Mouse (Mus musculus) kidney, embryonic 16.5 days (tissue): ENCODE measurements at regions not wholly inside any gene's neighbourhood (a gene's known extent, or its start where the extent isn't known, plus 50 kb on each side); places are given as distances from the start of the nearest gene placed in this dataset.

Source experiments
- ATAC-seq: fragments of 200-750 bp; cut with Nextera tagmentation; 2 replicates; pipeline ENCODE4 v1.8.0; 2017; ENCODE audit warnings: moderate TSS enrichment; ENCODE audit not compliant: low FRiP score, low TSS enrichment
- H3K27ac ChIP-seq: fragments of 300-500 bp; sonication (generic); 2 replicates; pipeline ENCODE4 v1.5.1; 2014; ENCODE audit warnings: low read length
- H3K27me3 ChIP-seq: fragments of 300-500 bp; sonication (generic); 2 replicates; pipeline ENCODE4 v1.6.1; 2014; ENCODE audit warnings: low read length, control low read depth, mixed read lengths; ENCODE audit not compliant: insufficient read depth
- H3K36me3 ChIP-seq: fragments of 300-500 bp; sonication (generic); 2 replicates; pipeline ENCODE4 v1.6.1; 2014; ENCODE audit warnings: low read length, control low read depth, mixed read lengths; ENCODE audit not compliant: insufficient read depth
- H3K4me1 ChIP-seq: fragments of 300-500 bp; sonication (generic); 2 replicates; pipeline ENCODE4 v1.6.1; 2014; ENCODE audit warnings: low read length, control low read depth, mixed read lengths; ENCODE audit not compliant: insufficient read depth
- H3K4me2 ChIP-seq: fragments of 300-500 bp; sonication (generic); replicated peaks from 2 replicates; pipeline ENCODE4 v1.6.1; 2014; ENCODE audit warnings: low read depth, low read length
- H3K4me3 ChIP-seq: fragments of 300-500 bp; sonication (generic); 2 replicates; pipeline ENCODE4 v1.5.1; 2014; ENCODE audit warnings: mild to moderate bottlenecking, low read length
- H3K9ac ChIP-seq: fragments of 300-500 bp; sonication (generic); replicated peaks from 2 replicates; pipeline ENCODE4 v1.6.1; 2014; ENCODE audit warnings: low read length
- H3K9me3 ChIP-seq: fragments of 300-500 bp; sonication (generic); 2 replicates; pipeline ENCODE4 v1.6.1; 2016; ENCODE audit warnings: low read length, control low read depth
- WGBS: fragments of 180-500 bp; shearing (Covaris S2); extraction: QIAGEN DNeasy Blood & Tissue Kit; methylation state at CpG from one replicate; pipeline ENCODE4 v1.1.7; 2014; 5-methylcytosine and 5-hydroxymethylcytosine counted together

GRCm38 (mm10) chr13:84748331-84748730 is 440.9 kb upstream of the Ccnh start:
- 83% methylated on average over 2 of the region's 2 CpGs for WGBS
- no peak for ATAC-seq
- no peaks in the 10 kb centered on the region for H3K36me3 ChIP-seq

GRCm38 (mm10) chr13:84749214-84749613 is 440.0 kb upstream of the Ccnh start:
- H3K4me3 ChIP-seq: no peak overlapping the region
- no peak overlapping the region for H3K4me2 ChIP-seq
- H3K36me3 ChIP-seq: no peaks in the 10 kb centered on the region
- WGBS: 92% methylated on average over 1 of the region's 1 CpGs
- no peak overlapping the region for H3K9ac ChIP-seq
- H3K9me3 ChIP-seq: no peaks in the 10 kb centered on the region
- no peak for ATAC-seq
- no peaks in the 10 kb centered on the region for H3K27me3 ChIP-seq
- H3K4me1 ChIP-seq: no peaks in the 10 kb centered on the region
- no peak overlapping the region for H3K27ac ChIP-seq

More at GRCm38 (mm10) chr13:84748331-84748730, 440.9 kb upstream of the Ccnh start:
- no peaks in the 10 kb centered on the region for H3K27me3 ChIP-seq
- no peak overlapping the region for H3K9ac ChIP-seq
- H3K9me3 ChIP-seq: no peaks in the 10 kb centered on the region
- H3K27ac ChIP-seq: no peak overlapping the region
- H3K4me2 ChIP-seq: no peak overlapping the region
- H3K4me1 ChIP-seq: no peaks in the 10 kb centered on the region
- no peak overlapping the region for H3K4me3 ChIP-seq

GRCm38 (mm10) chr13:84750136-84750535 is 439.1 kb upstream of the Ccnh start:
- H3K9me3 ChIP-seq: no peaks in the 10 kb centered on the region
- 88% methylated on average over 2 of the region's 2 CpGs for WGBS
- H3K27me3 ChIP-seq: peaks cover 6% of the 10 kb centered on the region; the same call in 1 of the 2 replicates
- H3K4me1 ChIP-seq: no peaks in the 10 kb centered on the region
- no peak for ATAC-seq
- no peak overlapping the region for H3K4me3 ChIP-seq
- H3K4me2 ChIP-seq: no peak overlapping the region
- H3K9ac ChIP-seq: no peak overlapping the region
- H3K36me3 ChIP-seq: no peaks in the 10 kb centered on the region
- no peak overlapping the region for H3K27ac ChIP-seq

- Histone ChIP-seq H3K4me2 (no peak overlapping the region), H3K27me3 (peaks cover 12% of the 10 kb centered on the region), H3K27ac (no peak overlapping the region), H3K4me3 (no peak overlapping the region), H3K4me1 (no peaks in the 10 kb centered on the region), H3K9ac (no peak overlapping the region), H3K9me3 (no peaks in the 10 kb centered on the region), H3K36me3 (no peaks in the 10 kb centered on the region)
- 82% methylated on average over 2 of the region's 2 CpGs for WGBS
- no peak for ATAC-seq
Measured at GRCm38 (mm10) chr13:84751576-84752490, 437.4 kb upstream of the Ccnh start.

GRCm38 (mm10) chr13:84752491-84752820 is 436.8 kb upstream of the Ccnh start:
- no peak overlapping the region for H3K27ac ChIP-seq
- H3K4me1 ChIP-seq: no peaks in the 10 kb centered on the region
- no peak overlapping the region for H3K4me3 ChIP-seq
- H3K9ac ChIP-seq: no peak overlapping the region
- no peak overlapping the region for H3K4me2 ChIP-seq
- no peaks in the 10 kb centered on the region for H3K9me3 ChIP-seq
- no peak for ATAC-seq
- WGBS: 81% methylated on average over 4 of the region's 4 CpGs
- H3K27me3 ChIP-seq: peaks cover 13% of the 10 kb centered on the region
- H3K36me3 ChIP-seq: no peaks in the 10 kb centered on the region

- no peaks in the 10 kb centered on the region for H3K9me3 ChIP-seq
- H3K36me3 ChIP-seq: no peaks in the 10 kb centered on the region
- H3K4me1 ChIP-seq: no peaks in the 10 kb centered on the region
- no peak for ATAC-seq
- no peak overlapping the region for H3K9ac ChIP-seq
- 35% methylated on average over 4 of the region's 4 CpGs for WGBS
- H3K27ac ChIP-seq: no peak overlapping the region
- H3K4me2 ChIP-seq: no peak overlapping the region
- peaks cover 19% of the 10 kb centered on the region for H3K27me3 ChIP-seq
- no peak overlapping the region for H3K4me3 ChIP-seq
Measured at GRCm38 (mm10) chr13:84753751-84754500, 435.3 kb upstream of the Ccnh start.

GRCm38 (mm10) chr13:84754821-84755725 is 434.1 kb upstream of the Ccnh start:
- Histone ChIP-seq H3K27me3 (peaks cover 19% of the 10 kb centered on the region), H3K9ac (no peak overlapping the region), H3K27ac (no peak overlapping the region), H3K36me3 (no peaks in the 10 kb centered on the region), H3K4me3 (no peak overlapping the region), H3K4me2 (no peak overlapping the region), H3K4me1 (no peaks in the 10 kb centered on the region), H3K9me3 (no peaks in the 10 kb centered on the region)
- WGBS: 80% methylated on average over 8 of the region's 8 CpGs
- no peak for ATAC-seq

- no peak overlapping the region for H3K27ac ChIP-seq
- no peaks in the 10 kb centered on the region for H3K36me3 ChIP-seq
- H3K9me3 ChIP-seq: no peaks in the 10 kb centered on the region
- H3K4me3 ChIP-seq: no peak overlapping the region
- no peak overlapping the region for H3K4me2 ChIP-seq
- ATAC-seq: no peak
- 90% methylated on average over 6 of the region's 6 CpGs for WGBS
- peaks cover 20% of the 10 kb centered on the region for H3K27me3 ChIP-seq
- no peaks in the 10 kb centered on the region for H3K4me1 ChIP-seq
- no peak overlapping the region for H3K9ac ChIP-seq
Measured at GRCm38 (mm10) chr13:84756796-84757335, 432.3 kb upstream of the Ccnh start.

GRCm38 (mm10) chr13:84757896-84758567 is 431.2 kb upstream of the Ccnh start:
- no peak for ATAC-seq
- Histone ChIP-seq H3K9ac (no peak overlapping the region), H3K4me1 (no peaks in the 10 kb centered on the region), H3K4me3 (no peak overlapping the region), H3K4me2 (no peak overlapping the region; the same call in 1 of the 2 replicates), H3K27ac (no peak overlapping the region), H3K27me3 (peaks cover 22% of the 10 kb centered on the region), H3K9me3 (no peaks in the 10 kb centered on the region), H3K36me3 (no peaks in the 10 kb centered on the region)
- WGBS: 39% methylated on average over 10 of the region's 10 CpGs
